Mouse (Mus musculus) regulatory T cell (primary cell): ENCODE data around the gene Gorasp1.

Experiments used
- in situ Hi-C: fragments of 300-600 bp; cut with MboI, MseI; formaldehyde crosslinking; loops from one replicate; pipeline ENCODE4 v1.15.1; 2025; ENCODE audit warnings: high pct_unique_total_duplicates

Gorasp1 gene

DNA sequence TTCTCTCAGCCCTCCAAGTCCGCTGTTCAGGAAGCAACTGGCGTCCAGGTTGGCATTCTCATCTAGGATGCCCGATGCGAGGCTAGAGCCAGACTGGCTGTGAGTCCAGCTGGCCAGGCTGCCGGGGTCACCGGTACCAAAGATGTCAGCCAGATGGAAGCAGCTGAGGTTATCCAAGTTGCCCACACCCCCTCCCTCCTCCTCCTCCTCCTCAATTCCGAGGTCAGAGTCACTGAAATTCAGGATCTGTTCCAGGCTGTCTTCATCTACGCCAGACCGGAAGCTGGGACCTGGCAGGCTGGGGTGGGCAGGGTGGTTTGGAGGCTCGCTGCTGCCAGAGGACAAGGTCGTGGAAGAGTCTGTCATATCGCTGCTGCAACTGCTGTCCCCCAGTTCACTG is 35.2 kb upstream of the Gorasp1 start:
- in situ Hi-C loops = no loop called here

DNA sequence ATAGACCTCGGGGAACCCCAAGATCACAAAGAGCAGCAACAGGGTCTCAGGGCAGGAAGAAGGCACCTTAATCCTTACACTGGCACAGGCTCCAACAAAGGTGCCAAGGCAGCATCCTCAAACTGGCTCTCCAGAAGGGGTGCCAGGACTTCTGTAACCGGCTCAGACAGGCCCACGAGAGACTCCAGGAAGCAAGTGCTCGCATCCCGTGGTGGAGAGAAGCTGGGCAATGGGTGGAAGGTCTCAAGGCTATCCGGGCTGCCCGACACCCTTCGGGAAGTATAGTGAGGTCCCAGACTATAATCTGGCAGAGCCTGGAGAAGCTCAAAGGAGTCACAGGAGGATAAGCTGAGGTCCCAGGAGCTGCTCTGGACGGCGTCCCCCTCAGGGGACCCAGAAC is 34.8 kb upstream of the Gorasp1 start:
- in situ Hi-C loops = no loop called here

DNA sequence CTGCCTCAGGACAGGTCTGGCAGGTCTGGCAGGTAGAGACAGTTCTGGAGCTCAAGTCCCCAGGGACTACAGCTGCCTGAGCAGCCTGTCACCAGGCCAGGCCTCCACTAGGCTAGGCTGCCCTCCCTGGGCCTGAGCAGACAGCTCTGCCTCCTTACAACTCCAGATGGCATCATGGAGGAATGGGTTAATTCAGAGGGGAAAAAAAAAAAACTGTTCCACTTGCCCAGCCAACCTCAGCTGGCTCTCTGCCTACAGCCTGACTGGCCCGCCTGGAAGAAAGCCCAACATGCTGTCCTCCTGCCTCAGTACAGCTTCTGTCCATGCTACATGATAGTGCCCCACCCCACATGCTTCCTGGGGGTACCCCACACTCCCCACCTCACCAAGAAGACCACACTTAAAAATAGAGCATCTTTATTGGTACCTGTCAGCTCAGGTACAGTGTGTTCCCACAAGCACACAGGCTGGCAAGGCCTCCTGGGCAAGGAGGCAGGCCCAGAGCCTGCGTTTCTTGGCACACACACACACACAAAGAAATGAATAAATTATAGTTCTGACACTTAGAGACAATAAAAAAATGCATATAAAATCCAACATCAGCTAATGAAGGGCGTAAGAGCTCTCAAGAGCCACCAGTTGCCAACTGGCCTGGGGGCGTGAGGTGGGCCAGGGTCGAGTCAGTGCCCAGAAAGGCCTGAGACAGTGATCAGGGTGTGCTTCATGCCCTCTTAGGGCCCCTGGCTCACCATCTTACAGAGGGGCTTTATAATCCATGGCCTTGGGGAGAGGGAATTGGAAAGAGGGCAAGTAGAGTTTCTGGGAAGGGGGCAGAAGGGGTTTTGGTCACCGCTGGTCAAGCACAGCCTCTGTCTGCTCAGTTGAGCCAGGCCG is 33.6 kb upstream of the Gorasp1 start:
- in situ Hi-C loops = no loop called here

DNA sequence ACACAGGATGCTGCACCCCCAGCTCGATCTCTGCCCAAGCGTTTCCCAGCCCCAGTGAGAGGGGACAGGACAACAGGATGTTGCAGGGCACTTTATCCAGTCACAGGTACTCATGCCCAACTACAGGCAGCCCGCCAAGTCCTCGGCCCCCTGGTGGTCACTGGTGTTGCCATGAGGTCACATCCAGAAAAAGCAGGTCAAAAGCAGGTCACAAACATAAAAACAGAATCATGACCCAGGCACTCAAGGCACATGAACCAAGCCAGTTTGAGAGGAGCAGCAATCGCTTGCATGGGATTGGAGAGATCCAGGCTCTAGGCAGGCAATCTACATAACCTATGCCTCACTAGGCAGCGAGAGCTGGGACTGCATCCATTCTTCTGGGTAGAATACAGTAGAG is 32.9 kb upstream of the Gorasp1 start:
- in situ Hi-C loops = no loop called here

DNA sequence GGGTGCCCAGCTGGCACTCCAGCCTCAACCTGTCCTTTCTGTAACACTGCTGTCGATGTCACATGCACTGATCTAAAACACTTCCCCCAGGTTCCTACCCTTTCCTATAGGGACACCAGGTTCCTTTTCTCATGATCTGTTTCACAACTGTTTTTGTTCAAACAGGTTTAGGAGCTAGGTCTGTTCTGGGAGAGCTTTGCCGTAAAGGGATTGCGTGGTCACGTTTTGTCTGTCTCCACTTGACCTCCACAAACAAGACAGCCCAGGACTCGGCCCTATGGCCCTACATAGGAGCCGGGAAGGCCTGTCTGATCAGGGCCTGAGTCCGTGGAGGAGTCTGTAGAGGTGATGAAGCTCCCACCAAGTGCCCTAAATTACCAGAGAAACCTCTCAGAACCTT is 32.4 kb upstream of the Gorasp1 start:
- in situ Hi-C loops = loop anchor here (10.0 kb wide), 1 partner anchor 995 kb away; no protein-coding TSS in a partner anchor

DNA sequence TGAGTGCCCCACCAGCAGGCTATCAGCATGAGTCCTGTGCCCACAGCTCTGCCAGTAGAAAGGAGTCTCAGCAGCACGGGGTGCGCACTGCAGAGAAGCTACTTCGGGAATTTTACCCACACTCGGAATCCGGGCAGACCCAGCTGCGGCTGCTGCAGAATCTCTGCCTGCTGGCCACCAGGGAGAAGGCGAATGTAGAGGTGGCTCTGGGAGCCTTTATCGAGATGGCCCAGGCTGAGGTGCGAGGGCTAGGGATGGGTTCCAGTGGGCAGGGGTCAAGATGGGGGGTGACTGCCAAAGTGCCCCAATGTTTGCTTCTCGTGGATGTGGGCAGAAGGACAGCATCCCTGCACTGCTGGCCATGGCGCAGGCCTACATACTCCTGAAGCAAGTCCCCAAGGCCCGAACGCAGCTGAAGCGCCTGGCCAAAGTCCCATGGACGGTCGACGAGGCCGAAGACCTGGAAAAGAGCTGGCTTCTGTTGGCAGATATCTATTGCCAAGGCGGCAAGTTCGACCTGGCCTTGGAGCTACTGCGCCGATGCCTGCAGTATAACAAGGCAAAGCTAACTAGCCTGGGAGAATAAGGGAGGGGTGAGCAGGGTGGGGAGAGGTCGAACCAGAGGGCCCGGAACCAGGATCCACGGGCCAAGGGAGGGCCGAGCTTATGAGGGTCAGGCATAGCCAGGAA is 29.0 kb upstream of the Gorasp1 start:
- in situ Hi-C loops = loop anchor here (10.0 kb wide), 1 partner anchor 992 kb away; no protein-coding TSS in a partner anchor

DNA sequence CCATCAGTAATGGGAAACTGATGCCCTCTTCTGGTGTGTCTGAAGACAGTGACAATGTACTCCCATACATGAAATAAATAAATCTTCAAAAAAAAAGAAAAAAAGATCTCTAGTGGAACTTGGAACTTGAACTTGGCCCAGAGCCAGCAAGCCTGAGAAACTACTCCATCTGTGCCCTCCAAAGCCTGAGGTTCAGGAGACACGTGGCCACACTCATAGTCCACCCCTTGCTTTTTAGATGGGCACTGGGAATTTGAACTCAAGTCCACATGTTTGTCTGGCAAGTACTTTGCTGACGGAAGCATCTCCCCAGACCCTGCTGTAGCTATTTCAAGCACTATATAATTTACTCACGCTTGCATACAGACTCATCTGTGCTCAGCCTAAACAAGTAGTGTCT is 27.8 kb upstream of the Gorasp1 start:
- in situ Hi-C loops = loop anchor here (10.0 kb wide), 1 partner anchor 990 kb away; no protein-coding TSS in a partner anchor

DNA sequence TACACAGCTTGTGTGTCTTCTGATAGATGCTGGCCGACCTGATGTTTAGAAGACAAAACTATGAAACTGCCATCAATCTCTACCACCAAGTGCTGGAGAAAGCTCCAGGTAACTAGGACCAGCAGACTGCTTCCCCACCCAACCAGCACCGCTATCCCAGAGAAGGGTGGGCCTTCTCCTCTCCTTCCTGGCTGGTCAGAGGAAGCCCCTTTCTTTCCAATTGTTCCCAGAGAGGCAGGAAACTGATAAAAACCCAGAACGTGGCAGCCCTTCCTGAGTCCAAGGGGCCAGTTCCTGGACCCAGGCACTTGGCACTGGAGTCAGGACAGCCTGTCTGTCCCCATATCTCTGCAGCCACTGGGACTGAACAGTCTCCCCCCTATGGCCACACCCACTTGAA is 26.8 kb upstream of the Gorasp1 start:
- in situ Hi-C loops = loop anchor here (10.0 kb wide), 1 partner anchor 989 kb away; no protein-coding TSS in a partner anchor

DNA sequence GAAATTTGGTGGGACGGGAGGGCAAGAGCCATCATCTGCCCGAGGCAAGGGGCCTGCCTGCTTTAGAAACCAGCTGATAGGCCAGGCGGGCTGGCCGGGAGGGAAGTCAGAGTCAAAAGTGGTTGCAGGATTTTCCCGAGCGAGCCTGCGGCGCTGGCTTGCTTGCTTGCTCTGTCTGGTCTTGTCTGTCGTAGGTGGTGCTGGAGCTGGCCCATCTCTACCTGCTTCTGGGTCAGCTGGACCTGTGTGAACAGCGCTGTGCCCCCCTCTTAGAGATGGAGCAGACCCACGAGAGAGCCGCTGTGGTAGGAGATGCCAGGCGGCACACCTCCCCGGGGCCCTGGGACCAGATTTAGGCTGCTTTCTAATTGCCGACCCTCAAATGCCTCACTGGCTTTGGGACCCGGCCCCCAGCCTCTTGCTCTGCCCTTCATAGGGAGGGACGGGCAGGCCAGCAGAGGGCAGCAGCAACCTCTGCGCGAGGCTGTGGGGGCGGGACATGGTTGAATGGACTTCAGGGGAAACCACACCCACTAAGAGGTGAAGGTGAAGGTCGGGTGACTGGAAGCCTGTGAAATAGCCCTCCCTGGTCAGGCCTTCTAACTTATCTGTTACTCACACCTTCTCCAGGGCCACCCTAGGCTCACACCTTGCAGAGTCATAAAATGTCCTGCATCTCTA is 25.8 kb upstream of the Gorasp1 start:
- in situ Hi-C loops = loop anchor here (10.0 kb wide), 1 partner anchor 988 kb away; no protein-coding TSS in a partner anchor

DNA sequence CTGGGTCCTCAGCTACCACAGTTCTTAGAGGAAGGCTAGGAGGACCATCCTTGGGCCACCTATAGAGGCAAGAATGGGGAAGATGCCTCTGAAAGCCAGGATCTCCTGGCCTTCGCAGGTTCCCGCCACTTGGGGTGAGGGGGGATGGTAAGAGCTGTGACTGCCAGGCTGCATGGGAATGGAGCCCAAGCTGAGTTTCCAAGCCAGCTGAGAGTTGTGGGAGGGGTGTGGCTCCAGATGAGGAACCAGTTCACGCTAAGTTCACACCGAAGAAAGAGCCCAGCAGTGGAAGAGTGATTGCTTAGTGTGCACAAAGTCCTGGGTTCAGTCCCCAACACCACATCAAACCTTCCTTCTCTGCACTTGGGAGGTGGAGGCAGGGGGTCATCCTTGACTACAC is 24.9 kb upstream of the Gorasp1 start:
- in situ Hi-C loops = loop anchor here (10.0 kb wide), 1 partner anchor 987 kb away; no protein-coding TSS in a partner anchor

DNA sequence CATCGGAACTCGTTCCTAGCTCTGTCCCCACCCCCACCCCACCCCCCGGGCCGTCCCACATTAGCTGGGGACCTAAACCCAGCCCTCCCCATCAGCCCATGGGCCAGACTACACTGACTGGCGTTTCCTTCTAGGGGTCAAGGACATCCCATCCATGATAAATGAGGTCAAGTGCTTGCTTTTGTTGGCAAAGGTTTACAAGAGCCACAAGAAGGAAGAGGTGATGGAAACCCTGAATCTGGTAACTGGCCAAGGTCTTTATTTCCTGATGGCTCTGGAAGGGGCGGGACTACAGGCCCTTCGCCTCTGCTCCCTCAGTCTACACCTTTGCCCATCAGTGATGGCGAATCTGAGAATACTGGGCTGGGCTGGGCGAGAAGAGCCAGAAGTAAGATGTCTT is 21.5 kb upstream of the Gorasp1 start:
- in situ Hi-C loops = no loop called here

DNA sequence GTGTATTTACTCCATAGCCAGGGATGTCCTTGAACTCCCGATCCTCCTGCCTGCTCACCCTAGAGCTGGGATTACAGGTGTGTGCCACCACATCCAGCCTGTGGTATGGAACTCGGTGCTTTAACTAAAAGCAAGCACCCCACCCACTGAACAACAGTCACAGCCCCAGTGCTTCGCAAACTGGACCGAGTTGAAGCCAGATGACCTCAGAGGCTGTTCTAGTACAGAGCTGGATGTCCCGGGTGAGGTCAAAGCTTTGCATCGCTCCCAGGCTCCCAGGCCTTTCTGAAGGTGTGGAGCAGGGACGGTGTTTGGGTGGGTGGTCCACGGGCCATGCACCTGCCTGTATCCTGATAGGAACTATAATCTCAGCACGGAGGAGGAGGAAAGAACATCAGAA is 14.0 kb upstream of the Gorasp1 start:
- in situ Hi-C loops = no loop called here

DNA sequence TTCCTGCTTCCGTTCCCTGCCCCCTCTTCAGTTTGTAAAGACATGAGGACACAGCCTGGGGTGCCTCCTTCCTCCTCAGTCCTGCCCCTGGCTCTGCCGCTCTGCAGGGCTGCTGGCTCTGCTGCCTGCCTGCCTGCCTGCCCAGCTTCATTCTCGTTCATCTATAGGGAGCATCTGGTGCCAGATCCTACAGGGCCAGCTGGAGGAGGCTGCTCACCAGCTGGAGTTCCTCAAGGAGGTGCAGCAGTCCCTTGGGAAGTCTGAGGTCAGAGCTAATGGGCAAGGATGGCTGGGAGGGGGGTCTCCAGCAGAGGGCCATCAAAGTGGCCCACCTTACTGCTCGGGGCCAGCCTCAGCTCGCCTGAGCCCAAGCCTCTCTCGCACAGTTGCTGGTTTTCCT is 13.1 kb upstream of the Gorasp1 start:
- in situ Hi-C loops = no loop called here

DNA sequence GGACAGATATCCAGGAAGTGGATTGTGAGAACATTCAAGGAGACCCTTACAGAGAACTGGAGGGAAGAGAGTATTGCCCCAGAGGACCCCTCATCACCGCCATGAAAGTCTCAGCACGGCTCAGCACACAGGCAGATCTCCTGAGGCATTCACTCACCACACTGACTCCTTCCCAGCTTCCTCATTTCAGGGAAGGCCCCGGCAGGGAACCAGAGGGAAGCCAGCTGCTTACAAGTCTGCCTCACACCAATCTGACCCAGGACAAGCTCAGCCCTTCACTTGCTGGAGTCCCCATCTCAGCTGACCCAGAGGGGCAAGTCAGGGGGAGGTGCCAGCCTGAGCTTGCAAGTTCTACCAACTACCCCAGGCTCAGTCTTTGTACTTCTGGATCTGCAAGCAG is 11.4 kb upstream of the Gorasp1 start:
- in situ Hi-C loops = no loop called here

DNA sequence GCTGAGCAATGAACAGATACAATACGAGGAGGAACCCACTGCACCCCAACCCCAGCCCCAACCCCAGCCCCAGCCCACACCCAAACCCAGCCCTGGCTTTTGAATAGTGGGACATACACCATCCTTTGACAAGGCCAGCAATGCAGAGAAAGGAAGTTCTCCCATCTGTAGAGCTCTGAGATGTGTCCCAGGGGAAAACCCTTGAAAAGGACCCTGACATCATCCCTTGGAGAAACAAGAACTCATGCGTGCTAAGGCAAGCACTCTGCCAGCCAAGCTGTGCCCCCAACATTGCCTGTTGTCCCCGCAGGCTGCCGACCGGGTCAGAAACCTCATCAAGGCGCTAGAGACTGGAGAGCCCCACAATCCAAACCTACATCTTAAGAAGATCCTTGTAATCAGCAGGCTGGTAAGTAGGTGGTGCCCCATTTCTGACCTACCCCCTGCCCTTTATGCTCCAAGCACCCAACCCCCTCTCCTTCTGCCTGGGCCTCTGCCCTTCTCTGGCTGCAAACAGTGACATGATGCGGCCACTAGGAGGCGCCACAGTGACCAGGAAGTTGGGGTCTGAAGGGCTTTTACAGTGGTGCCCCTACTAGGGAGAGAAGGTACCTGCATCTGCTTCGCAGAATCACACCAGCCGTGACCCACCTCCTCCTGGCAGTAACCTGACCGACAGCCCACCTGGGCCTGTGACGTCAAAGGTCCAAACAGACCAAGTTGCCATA is 8.0 kb upstream of the Gorasp1 start:
- in situ Hi-C loops = no loop called here

DNA sequence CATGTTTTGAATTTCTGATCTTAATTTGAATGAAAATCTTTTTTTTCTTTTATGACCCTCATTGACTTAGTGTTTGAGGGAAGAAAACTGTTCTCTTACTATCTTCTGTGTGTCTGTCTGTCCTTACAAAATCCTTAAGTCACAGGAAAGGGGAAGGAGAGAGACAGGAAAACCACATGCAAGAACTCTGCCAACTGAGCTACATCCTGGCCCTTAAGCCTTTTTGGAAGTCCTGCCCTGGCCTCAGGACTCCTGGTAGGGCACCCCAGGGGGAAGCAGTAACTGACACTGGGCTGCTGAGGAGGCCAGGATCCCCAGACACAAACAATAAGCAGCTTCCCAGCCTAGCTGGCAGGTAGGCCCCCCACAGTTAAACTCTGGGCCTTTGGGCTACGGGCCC is 6.0 kb upstream of the Gorasp1 start:
- in situ Hi-C loops = no loop called here

DNA sequence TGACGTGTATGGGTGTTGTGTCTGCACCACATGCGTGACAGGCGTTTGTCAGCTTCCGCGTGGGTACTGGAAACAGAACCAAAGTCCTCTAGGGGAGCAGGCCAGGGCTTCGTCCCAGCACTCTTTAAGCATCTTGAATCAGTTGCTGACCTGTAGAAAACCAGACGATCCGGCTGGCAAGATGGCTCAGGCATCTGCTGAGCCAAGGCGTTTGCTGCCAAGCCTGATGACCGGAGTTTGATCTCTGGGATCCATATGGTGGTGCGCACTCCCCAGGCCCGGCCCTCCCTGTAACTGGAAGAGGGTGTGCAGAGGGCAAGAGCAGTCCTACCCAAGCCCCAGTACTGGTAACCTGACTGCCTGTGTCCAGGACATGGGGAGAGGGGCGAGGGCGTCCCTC is 4.5 kb upstream of the Gorasp1 start:
- in situ Hi-C loops = no loop called here

DNA sequence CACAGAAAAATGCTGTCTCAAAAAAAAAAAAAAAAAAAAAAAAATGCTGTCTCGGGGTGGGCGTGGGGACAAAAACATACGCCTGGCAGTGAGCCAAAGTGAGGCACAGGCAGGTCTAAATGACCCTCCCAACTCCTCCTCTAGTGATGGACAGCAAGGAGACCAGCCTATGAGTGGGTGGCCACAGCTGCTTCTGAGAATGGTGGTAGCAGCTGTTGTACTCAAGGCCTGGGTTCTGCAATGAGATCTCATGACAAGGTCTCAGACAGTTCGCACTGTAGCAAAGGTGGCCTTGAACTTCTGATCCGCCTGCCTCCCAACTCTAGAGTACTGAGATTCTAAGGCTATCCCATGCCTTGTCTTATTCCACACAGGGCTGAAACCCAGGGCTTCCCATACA is 4.0 kb upstream of the Gorasp1 start:
- in situ Hi-C loops = no loop called here

DNA sequence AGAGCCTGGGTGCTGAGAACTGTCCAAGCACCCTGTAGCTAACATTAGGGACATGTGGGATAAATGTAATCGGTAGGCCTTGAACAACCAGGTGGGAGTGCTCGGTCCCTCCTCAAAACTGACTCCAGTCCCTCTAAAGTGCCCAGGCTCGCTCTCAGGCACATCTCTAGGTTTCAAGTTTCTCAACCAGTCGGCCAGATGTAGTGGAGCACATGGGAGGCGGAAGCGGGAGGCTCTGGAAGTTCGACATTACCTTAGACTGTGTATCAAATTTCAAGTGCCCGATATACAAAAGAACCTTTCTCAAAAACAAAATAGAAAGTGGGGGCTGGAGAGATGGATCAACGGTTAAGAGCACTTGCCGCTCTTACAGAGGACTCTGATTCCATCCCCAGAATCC is 2.3 kb upstream of the Gorasp1 start:
- in situ Hi-C loops = no loop called here

DNA sequence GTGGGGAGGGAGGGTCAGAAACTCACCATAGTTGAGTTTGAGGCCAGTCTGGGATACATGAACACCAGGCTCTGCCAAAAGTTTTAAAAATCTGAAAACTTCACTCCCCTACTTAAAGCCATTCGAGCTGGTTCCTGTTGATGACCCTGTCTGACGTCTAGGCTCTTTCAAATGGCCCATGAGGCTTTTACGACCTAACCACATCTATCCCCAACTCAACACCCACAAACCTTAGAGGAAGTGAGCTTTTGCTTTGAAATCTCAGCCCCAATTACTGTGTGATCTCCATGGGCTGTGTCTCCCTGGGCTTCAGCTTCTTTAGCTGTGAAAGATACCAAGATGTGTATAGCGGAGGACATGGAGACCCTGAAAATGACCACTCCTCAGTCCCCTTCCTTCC is 1.1 kb upstream of the Gorasp1 start:
- in situ Hi-C loops = no loop called here

DNA sequence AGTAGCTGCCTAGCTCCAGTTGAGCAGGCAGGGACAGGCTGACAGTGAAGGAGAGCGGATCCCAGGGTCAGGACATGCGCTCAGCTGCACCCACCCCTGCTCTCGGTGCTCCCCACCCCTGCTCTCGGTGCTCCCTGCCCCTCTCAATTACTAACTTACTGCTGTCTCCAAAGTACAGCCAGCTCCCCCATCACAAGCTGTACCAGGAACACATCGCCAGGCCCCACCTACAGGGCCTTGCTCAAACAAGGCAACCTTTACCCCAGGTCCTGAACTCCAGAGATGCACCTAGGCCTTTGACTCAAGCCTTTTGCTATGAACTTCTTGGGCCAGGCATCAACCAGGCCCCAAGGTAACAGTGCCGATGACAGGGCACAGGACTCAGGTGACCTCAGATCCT is 3.7 kb downstream of the Gorasp1 start:
- in situ Hi-C loops = no loop called here

DNA sequence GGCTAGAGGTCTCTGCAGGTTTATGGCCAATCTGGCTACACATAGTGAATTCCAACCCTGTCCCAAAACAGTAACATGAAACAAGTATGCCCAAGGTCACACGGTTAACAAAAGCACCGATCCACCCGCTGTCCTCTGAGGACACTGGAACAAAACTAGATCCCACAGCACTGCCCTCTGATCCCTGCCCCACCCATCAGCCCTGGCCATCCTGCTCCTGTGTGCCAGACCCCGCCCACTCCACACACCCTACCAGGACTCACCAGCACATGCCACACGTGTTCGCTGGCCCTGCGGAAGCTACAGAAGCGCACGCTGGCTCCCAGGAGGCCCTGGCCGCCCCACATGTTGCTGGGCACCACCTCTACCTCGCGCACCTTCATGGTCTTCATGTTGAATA is 5.0 kb downstream of the Gorasp1 start:
- in situ Hi-C loops = no loop called here
